Mouse (Mus musculus) limb, embryonic 10.5 days (tissue): ENCODE data around the gene Kndc1. TPM values are rescaled to one million over a fixed set of nuclear protein-coding genes. Genes with fewer than 3 reads are reported as not detected.

Experiments
- DNase-seq: peaks from one replicate; pipeline ENCODE4 v3.0.0-alpha.2; 2017; ENCODE audit warnings: low spot score
- H3K27ac ChIP-seq: fragments of 300-500 bp; sonication (generic); 2 replicates; pipeline ENCODE4 v1.5.1; 2016; ENCODE audit warnings: mild to moderate bottlenecking
- H3K27me3 ChIP-seq: fragments of 300-500 bp; sonication (generic); 2 replicates; pipeline ENCODE4 v1.6.1; 2016; ENCODE audit warnings: low read depth, mild to moderate bottlenecking; ENCODE audit not compliant: poor library complexity, severe bottlenecking
- H3K36me3 ChIP-seq: fragments of 300-500 bp; sonication (generic); 2 replicates; pipeline ENCODE4 v1.6.1; 2016; ENCODE audit warnings: mild to moderate bottlenecking, moderate library complexity
- H3K4me1 ChIP-seq: fragments of 300-500 bp; sonication (generic); 2 replicates; pipeline ENCODE4 v1.6.1; 2016
- H3K4me3 ChIP-seq: fragments of 300-500 bp; sonication (generic); 2 replicates; pipeline ENCODE4 v1.5.1; 2016; ENCODE audit warnings: mild to moderate bottlenecking, moderate library complexity
- H3K9me3 ChIP-seq: fragments of 300-500 bp; sonication (generic); replicated peaks from 2 replicates; pipeline ENCODE4 v1.6.1; 2016; ENCODE audit warnings: mild to moderate bottlenecking
- WGBS: fragments of 180-500 bp; shearing (Covaris S2); methylation state at CpG from one replicate; pipeline ENCODE4 v1.1.7; 2016; 5-methylcytosine and 5-hydroxymethylcytosine counted together
- polyA plus RNA-seq: library from polyadenylated mRNA; unstranded; fragments of >200 nt; fragmentation: Nextera tagmentation; extraction: Ambion mirVana; gene quantifications from 2 replicates; pipeline ENCODE4 v1.2.1, GENCODE M21; 2016

Kndc1 gene
- polyA plus RNA-seq, 1 experiment from 2014 or later: not detected

GRCm38 (mm10) chr7:139878621-139879020, 15.9 kb upstream of the Kndc1 start:
- H3K4me3 ChIP-seq: no peak overlapping the region
- H3K9me3 ChIP-seq: no peaks in the 10 kb centered on the region
- H3K4me1 ChIP-seq: no peaks in the 10 kb centered on the region
- no peaks in the 10 kb centered on the region for H3K36me3 ChIP-seq
- H3K27ac ChIP-seq: no peak overlapping the region
- DNase-seq: no peak
- WGBS: 72% methylated on average over 6 of the region's 6 CpGs
- no peaks in the 10 kb centered on the region for H3K27me3 ChIP-seq

- no peak for DNase-seq
- Histone ChIP-seq H3K27me3 (no peaks in the 10 kb centered on the region), H3K36me3 (no peaks in the 10 kb centered on the region), H3K9me3 (no peaks in the 10 kb centered on the region), H3K27ac (no peak overlapping the region), H3K4me3 (no peak overlapping the region), H3K4me1 (no peaks in the 10 kb centered on the region)
- 89% methylated on average over 4 of the region's 4 CpGs for WGBS
Measured at GRCm38 (mm10) chr7:139883545-139883944, 11.0 kb upstream of the Kndc1 start.

- no peak overlapping the region for H3K4me3 ChIP-seq
- 83% methylated on average over 5 of the region's 5 CpGs for WGBS
- no peaks in the 10 kb centered on the region for H3K36me3 ChIP-seq
- H3K27ac ChIP-seq: no peak overlapping the region
- peaks cover 54% of the 10 kb centered on the region for H3K27me3 ChIP-seq
- DNase-seq: no peak
- H3K9me3 ChIP-seq: no peaks in the 10 kb centered on the region
- H3K4me1 ChIP-seq: peaks cover 9% of the 10 kb centered on the region
Measured at GRCm38 (mm10) chr7:139891779-139892178, 2.7 kb upstream of the Kndc1 start.

- Histone ChIP-seq H3K4me3 (no peak overlapping the region), H3K36me3 (no peaks in the 10 kb centered on the region), H3K9me3 (no peaks in the 10 kb centered on the region), H3K27me3 (peaks cover 71% of the 10 kb centered on the region), H3K4me1 (peaks cover 9% of the 10 kb centered on the region), H3K27ac (no peak overlapping the region)
- WGBS: 79% methylated on average over 7 of the region's 7 CpGs
- no peak for DNase-seq
Measured at GRCm38 (mm10) chr7:139896271-139896670, 1.8 kb downstream of the Kndc1 start.

GRCm38 (mm10) chr7:139896796-139897195, 2.3 kb downstream of the Kndc1 start:
- peaks cover 9% of the 10 kb centered on the region for H3K4me1 ChIP-seq
- no peak for DNase-seq
- peaks cover 70% of the 10 kb centered on the region for H3K27me3 ChIP-seq
- no peaks in the 10 kb centered on the region for H3K9me3 ChIP-seq
- WGBS: 85% methylated on average over 7 of the region's 7 CpGs
- H3K36me3 ChIP-seq: no peaks in the 10 kb centered on the region
- no peak overlapping the region for H3K4me3 ChIP-seq
- no peak overlapping the region for H3K27ac ChIP-seq

DNA sequence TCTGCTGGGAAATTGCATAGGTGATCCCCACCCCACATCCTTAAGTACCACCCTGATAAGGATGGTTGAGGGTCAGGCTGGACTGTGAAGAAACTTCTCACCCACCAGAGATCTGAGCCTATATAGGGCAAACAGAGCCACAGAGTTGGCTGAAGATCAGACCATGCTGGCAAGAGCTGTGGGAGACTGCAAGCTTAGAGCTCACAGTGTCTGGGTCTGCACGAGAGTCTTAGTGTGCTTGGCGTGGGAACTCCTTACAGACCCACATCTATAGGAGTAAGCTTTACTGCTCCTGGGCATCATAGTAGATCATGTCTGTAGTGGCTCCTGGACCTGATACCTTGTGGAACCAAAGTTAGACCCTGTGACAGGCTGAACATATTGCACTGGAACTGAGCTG, 4.1 kb downstream of the Kndc1 start:
- Histone ChIP-seq H3K27me3 (peaks cover 54% of the 10 kb centered on the region), H3K9me3 (no peaks in the 10 kb centered on the region), H3K4me3 (no peak overlapping the region), H3K36me3 (no peaks in the 10 kb centered on the region), H3K4me1 (peaks cover 9% of the 10 kb centered on the region), H3K27ac (no peak overlapping the region)
- DNase-seq: no peak
- WGBS: 84% methylated on average over 2 of the region's 2 CpGs

DNA sequence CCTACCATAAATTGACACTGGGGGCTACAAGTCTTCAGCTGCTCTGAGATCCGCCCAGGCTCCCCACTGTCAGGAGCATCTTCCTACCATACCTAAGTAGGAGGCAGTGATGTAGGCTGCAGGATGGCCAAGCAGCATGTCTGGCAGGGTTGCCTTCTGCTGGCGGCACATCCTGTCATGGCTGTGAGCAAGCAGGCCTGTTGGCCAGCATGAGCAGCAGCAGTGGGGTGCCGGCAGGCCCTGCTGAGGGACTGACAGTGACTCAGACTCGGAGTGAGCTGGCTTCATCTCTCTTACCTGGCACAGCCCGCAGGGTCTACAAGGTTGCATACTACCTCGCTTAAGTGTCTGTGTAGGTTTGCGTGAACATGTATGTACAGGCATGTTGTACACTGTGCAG, 5.0 kb downstream of the Kndc1 start:
- Histone ChIP-seq H3K4me3 (no peak overlapping the region), H3K36me3 (no peaks in the 10 kb centered on the region), H3K27ac (no peak overlapping the region), H3K27me3 (peaks cover 45% of the 10 kb centered on the region), H3K9me3 (no peaks in the 10 kb centered on the region), H3K4me1 (peaks cover 8% of the 10 kb centered on the region)
- 88% methylated on average over 7 of the region's 7 CpGs for WGBS
- no peak for DNase-seq

DNA sequence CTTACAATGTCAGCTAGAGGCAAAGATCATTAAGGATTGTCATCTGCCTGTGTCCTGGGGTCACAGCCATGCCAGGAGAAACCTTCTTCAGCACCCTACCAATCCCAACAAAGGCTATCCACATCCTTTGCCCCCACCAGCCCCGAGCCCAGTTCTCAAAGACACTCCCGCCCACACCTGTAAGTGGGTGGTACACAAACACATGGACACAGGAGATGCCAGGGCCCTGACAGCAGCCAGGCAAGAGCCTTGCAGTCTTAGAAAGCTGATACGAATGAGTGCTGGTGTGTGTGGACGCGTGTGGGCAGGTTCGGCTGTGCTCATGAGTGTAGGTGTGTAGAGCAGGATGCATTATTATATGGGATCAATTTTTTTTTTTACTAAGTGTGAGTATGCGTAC, 6.0 kb downstream of the Kndc1 start:
- 88% methylated on average over 7 of the region's 7 CpGs for WGBS

DNA sequence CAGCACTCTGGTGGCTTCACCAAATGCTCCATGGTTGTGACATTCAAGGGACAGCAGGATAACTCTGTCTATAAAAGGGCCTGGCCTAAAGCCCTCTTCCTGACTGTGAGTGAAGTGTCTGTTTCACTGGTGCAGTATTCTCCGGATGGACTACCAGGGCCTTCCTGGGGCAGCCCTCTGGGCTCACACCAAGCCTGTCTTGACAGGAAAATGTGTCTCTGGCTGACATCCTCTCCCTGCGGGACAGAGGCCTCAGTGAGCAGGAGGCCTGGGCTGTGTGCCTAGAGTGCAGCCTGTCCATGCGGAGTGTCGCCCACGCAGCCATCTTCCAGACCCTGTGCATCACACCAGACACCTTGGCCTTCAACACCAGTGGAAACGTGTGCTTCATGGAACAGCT, 6.4 kb downstream of the Kndc1 start:
- peaks cover 31% of the 10 kb centered on the region for H3K27me3 ChIP-seq
- peaks cover 6% of the 10 kb centered on the region; the same call in 1 of the 2 replicates for H3K4me1 ChIP-seq
- H3K27ac ChIP-seq: no peak overlapping the region
- no peak overlapping the region for H3K4me3 ChIP-seq
- DNase-seq: no peak
- 85% methylated on average over 6 of the region's 6 CpGs for WGBS
- no peaks in the 10 kb centered on the region for H3K9me3 ChIP-seq
- H3K36me3 ChIP-seq: no peaks in the 10 kb centered on the region

More for the DNA sequence above, 6.0 kb downstream of the Kndc1 start:
- H3K4me1 ChIP-seq: peaks cover 2% of the 10 kb centered on the region; the same call in 1 of the 2 replicates
- no peaks in the 10 kb centered on the region for H3K36me3 ChIP-seq
- no peaks in the 10 kb centered on the region for H3K9me3 ChIP-seq
- no peak for DNase-seq
- H3K4me3 ChIP-seq: no peak overlapping the region
- H3K27ac ChIP-seq: no peak overlapping the region
- H3K27me3 ChIP-seq: peaks cover 36% of the 10 kb centered on the region

DNA sequence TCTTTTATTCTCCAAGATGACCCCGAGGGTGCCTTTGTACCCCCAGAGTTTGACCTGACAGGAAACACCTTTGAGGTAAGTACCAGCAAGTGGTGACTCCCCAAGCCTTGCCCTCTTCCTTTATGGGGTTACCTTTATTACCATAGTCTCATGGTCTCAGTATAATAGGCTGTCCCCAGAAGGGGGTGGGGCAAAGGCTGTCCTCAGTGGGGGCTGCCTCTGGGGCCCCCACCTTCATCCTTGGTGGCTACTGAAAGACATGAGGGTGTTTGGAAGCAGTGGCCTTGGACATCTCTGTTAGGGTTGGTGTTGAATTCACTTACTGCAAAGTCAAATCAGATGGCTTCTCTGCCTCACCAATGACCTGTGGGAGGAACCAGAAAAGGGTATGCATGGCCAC, 7.5 kb downstream of the Kndc1 start:
- no peak overlapping the region for H3K4me3 ChIP-seq
- DNase-seq: no peak
- H3K9me3 ChIP-seq: no peaks in the 10 kb centered on the region
- peaks cover 20% of the 10 kb centered on the region; the same call in 1 of the 2 replicates for H3K27me3 ChIP-seq
- WGBS: 55% methylated on average over 1 of the region's 1 CpGs
- peaks cover 8% of the 10 kb centered on the region; the same call in 1 of the 2 replicates for H3K4me1 ChIP-seq
- no peak overlapping the region for H3K27ac ChIP-seq
- no peaks in the 10 kb centered on the region for H3K36me3 ChIP-seq

DNA sequence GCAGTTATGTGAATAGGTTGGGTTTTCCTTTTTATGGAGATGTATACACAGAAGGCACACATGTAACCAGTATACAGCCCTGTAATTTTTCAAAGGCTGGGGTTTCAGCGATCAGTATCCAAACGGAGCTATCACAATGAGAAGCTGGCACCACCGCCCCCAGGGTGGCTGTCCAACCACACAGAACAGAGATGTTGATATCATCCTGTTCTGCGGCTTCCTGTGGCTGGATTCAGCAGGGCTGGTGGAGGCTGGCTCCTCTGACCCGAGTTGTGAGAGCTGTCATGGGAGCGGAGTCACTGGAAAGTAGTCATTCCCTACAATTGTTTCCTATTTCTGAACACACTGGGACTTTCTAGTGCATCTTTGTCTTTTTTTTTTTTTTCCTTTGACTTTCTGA, 10.8 kb downstream of the Kndc1 start:
- H3K27me3 ChIP-seq: 0 out of 2 replicates have a peak, but pooled peaks cover 4% of the 10 kb centered on the region
- H3K4me3 ChIP-seq: no peak overlapping the region
- no peak for DNase-seq
- no peaks in the 10 kb centered on the region for H3K36me3 ChIP-seq
- H3K4me1 ChIP-seq: peaks cover 22% of the 10 kb centered on the region
- H3K9me3 ChIP-seq: no peaks in the 10 kb centered on the region
- WGBS: 37% methylated on average over 6 of the region's 6 CpGs
- H3K27ac ChIP-seq: no peak overlapping the region

- H3K27ac ChIP-seq: no peak overlapping the region
- H3K9me3 ChIP-seq: no peaks in the 10 kb centered on the region
- 0 out of 2 replicates have a peak, but pooled peaks cover 3% of the 10 kb centered on the region for H3K27me3 ChIP-seq
- H3K36me3 ChIP-seq: no peaks in the 10 kb centered on the region
- 15% methylated on average over 6 of the region's 6 CpGs for WGBS
- DNase-seq: peak; percentile 57
- peaks cover 26% of the 10 kb centered on the region for H3K4me1 ChIP-seq
- H3K4me3 ChIP-seq: no peak overlapping the region
Measured at GRCm38 (mm10) chr7:139905661-139906060, 11.2 kb downstream of the Kndc1 start.

DNA sequence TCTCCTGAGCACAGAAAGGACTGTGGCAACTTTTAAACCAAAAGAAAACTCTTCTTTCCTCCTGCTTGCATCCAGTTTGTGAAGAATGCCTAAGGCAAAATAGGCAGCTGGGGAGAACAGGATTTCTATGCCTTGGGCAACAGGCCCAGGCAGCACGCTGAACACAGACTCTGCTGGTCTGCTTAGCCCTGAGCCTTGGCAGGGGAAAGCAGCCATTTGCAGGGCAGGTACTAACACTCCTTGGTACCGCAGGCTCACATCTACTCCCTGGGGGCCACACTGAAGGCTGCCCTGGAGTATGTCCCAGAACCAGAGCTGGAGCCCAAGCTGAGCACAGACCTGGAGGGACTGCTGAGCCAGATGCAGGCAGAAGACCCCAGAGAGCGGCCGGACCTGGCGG, 13.7 kb downstream of the Kndc1 start:
- no peaks in the 10 kb centered on the region for H3K9me3 ChIP-seq
- 0 out of 2 replicates have a peak overlapping the region, but pooled peaks have one; percentile 14 for H3K27ac ChIP-seq
- no peaks in the 10 kb centered on the region for H3K36me3 ChIP-seq
- no peak for DNase-seq
- no peak overlapping the region for H3K4me3 ChIP-seq
- peaks cover 32% of the 10 kb centered on the region for H3K4me1 ChIP-seq
- peaks cover 27% of the 10 kb centered on the region for H3K27me3 ChIP-seq
- 75% methylated on average over 5 of the region's 5 CpGs for WGBS

GRCm38 (mm10) chr7:139909469-139909868, 15.0 kb downstream of the Kndc1 start:
- 63% methylated on average over 6 of the region's 6 CpGs for WGBS
- Histone ChIP-seq H3K4me1 (peaks cover 39% of the 10 kb centered on the region), H3K27ac (no peak overlapping the region), H3K9me3 (no peaks in the 10 kb centered on the region), H3K27me3 (peaks cover 40% of the 10 kb centered on the region), H3K4me3 (no peak overlapping the region), H3K36me3 (no peaks in the 10 kb centered on the region)
- DNase-seq: no peak
